Mouse (Mus musculus): ENCODE results near the gene Abhd14a.

The Abhd14a gene

DNA sequence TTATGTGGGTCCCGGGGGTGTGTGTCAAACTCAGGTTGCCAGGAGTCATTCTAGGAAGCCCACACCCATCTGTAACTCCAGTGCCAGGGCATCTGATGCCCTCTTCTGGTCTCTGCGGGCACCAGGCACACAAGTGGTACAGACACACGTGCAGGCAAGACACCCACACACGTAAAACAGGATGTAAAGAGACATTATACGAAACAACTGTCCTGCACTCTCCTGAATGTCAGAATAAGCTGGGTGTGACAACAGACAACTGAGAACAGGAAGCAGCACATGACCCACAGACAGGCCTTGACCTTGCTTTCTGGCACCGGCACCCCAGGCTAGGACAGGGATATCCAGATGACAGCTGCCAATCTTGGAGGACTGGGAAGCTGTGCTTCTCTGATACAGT lies 21.8 kb upstream of the Abhd14a start:
- DNase-seq (ENCODE audit: low spot score), result no peak

DNA sequence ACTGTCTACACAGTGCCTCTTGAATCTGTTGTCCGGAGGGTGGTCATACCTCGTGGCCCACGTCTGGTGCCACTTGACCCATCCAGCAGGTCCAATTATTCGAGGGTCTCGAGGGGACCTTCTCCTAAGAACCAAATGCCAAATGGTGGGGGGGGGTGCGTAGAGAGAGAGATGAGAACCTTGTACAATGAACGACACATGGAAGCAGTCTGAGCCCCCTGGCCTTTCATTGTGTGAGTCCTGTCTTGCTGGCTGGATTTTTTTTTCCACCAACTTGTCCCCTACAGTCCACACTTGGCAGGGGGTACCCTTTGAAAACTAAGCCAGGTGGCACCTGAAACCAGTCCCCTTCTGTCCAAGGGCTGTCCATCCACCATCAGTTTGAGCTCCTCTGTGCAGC lies 20.3 kb upstream of the Abhd14a start:
- no peak for DNase-seq (ENCODE audit: low spot score)

- no peak for DNase-seq (ENCODE audit: low spot score)
Observed at GRCm38 (mm10) chr9:106466721-106467120, 19.2 kb upstream of the Abhd14a start.

- no peak for DNase-seq (ENCODE audit: low spot score)
Observed at GRCm38 (mm10) chr9:106465571-106466200, 18.2 kb upstream of the Abhd14a start, which contains the start of gene Gpr62. TSS of gene Gpr62 (minus strand) at chr9:106465938.

DNA sequence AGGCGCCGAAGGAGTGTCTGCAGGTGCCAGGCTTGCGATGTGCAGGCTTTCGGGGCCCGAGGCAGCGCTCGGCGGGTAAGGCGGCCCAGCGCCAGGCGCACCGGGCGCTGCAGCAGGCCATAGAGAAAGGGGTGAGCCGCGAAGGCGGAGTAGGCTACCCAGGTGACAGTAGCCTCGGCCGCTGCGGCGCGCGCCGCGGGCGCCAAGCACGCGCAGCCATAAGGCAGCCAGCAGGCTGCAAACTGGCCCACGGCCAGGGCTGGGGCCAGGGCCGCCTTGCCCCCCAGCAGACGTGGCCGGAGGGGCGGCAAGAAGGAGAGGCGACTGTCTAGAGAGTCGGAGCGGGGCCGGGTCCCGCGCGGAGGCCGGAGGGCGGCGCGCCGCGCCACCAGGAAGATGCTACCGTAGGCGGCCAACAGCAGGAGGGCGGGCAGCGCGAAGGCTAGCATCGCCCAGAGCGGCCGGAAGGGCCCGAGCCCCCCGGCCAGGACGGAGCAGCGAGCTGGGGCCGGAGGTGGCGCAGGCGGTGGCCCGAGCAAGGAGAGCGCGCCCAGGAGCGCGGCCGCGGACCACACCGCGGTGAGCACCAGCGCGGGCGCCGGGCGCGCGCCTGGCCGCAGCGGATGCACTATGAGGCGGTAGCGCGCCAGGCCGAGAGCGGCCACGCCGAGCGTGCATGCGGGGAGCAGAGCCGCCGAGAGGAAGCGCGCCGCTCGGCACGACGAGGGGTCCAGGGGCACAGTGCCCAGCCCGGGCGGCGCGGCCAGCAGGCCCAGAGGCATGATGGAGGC lies 17.5 kb upstream of the Abhd14a start:
- peak; percentile 77 for DNase-seq (ENCODE audit: low spot score)

- no peak for DNase-seq (ENCODE audit: low spot score)
Observed at GRCm38 (mm10) chr9:106463122-106464063, 15.9 kb upstream of the Abhd14a start.

GRCm38 (mm10) chr9:106462430-106462800 lies 14.9 kb upstream of the Abhd14a start:
- DNase-seq (ENCODE audit: low spot score), result no peak

GRCm38 (mm10) chr9:106461641-106462429 lies 14.4 kb upstream of the Abhd14a start:
- no peak for DNase-seq (ENCODE audit: low spot score)

DNA sequence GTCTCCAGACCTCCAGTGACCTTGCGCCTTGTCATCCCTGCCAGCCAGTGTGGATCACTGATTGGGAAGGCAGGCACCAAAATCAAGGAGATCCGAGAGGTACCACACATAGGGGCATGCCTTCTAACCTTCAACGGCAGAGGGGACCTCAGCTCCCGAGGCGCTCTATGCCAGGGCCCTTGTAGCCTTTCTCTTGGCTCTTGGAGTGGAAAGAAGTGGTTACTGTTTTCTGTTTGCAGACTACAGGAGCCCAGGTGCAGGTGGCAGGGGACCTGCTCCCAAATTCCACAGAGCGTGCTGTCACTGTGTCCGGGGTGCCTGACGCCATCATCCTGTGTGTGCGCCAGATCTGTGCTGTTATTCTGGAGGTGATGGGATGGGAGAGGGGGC lies 13.5 kb upstream of the Abhd14a start:
- DNase-seq (ENCODE audit: low spot score), result no peak

DNA sequence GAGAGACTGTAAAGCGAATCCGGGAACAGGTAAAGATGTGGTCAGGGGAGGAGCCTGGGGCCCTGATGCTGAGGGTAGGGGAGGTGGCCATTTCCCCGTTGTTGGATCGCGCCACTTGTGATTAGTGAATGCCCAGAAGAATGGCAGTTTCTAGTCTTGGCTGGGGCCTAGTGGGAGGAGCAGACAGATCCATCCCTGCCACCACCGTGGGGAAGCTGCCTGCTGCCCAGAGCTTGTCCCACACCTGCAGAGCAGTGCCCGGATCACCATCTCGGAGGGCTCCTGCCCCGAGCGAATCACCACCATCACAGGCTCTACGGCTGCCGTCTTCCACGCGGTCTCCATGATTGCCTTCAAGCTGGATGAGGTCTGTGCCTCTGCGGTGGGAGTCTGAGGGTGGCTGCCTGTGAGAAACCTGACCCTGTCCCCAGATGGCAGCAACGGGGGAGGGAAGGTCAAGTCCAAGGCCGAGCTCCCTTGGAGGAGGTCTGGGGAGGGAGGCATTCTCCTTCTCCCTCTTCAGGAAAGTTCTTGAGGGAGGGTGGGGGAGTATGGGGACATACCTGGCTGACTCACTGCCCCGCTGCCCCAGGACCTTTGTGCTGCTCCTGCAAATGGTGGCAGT lies 13.0 kb upstream of the Abhd14a start:
- no peak for DNase-seq (ENCODE audit: low spot score)

GRCm38 (mm10) chr9:106459946-106460345 lies 12.5 kb upstream of the Abhd14a start:
- no peak for DNase-seq (ENCODE audit: low spot score)

GRCm38 (mm10) chr9:106457920-106458319 lies 10.4 kb upstream of the Abhd14a start:
- DNase-seq (ENCODE audit: low spot score), result no peak

DNA sequence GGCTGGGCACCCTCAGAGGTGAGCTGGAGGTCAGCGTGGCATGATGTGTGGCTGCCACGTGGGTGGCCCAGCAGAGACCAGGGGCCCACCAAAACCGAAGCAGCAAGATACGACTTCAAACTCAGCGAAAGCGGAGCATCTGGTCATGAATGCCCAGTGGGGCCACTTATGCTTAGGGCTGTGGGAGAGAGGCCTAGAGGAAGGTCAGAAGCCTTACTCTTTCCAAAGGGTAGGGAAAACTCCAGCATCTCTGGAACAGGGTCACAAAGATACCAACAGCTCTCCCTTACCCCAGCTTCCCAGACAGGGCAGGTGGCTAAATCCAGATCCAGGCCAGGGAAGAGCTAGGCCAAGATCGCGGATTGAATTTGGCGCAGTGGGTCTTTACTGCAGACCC lies 9.7 kb upstream of the Abhd14a start:
- peak; percentile 76 for DNase-seq (ENCODE audit: low spot score)

DNA sequence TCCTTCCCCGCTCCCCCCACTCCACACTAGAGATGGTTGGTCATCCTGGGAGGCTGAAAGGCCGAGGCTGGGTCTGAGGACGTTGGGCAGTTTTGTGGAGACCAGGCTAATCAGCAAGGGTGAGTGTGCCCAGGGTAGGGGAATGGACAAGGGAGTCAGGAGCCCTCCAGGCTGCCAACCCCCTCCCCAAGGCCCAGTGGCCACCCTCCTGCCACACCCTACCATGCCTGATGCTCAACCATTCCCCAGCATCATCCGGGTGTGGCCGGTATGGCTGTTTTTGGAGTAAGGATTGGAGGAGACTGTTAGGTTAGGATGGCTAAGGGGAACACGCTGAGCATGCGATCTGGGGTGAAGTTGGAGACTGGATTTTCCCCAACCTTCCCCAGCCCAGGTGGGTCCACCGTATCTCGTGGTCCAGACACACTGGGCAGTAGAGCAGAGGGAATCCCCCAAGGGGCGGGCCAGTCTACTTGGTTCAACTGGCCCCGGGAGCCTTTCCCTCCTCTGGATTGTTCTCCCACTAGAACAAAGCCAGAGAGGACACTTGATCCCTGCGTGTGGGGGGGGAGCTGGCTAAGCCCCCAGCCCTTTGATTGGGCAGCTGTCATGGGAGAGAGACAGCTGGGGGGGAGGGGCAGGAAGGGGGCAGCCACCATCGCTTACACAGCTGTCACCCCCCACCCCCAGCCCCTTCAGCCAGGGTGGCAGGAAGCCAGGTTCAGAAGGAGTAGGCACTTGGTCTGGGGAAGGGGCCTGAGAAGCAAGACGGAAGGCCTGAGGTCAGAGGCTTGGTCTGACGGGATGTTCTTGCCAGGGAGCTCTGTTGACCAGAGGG lies 9.1 kb upstream of the Abhd14a start:
- DNase-seq (ENCODE audit: low spot score), result peak; percentile 80

DNA sequence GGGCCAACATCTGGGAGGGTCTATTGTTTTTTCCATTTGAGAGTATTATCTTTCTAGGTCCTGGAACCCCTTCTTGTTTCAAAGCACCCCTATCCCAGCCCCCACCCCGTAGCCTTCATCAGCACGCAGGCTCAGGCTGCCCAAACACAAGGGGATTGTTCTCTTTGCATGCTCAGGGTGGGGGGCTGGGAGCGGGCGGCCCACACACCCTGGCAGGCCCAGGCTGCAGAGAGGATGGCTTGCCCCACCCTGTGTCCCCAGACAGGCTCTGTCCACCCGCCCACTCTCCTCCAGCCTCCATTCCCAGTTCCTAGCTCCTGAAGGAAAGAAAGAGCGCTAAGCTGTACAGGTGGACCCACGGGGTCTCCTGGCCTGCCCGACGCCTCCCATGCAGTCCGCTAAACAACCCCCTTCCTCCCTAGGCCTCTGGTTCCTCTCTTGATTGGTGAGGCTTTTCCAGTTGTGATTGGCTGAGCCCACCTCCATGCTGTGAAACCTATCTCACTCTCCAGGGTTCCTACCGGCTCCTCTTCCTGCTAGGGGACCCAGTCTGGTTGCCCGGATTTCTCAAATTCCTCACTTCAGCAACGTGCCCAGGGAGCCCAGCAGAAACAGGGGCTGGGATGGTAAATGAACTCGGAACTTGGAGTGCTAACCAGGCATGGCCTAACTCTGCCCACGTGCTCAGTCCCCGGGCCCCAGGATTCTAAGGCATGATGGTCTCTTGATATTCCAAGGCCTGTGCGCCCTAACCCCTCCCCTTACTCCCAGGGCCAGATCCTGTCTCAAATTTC lies 7.6 kb upstream of the Abhd14a start:
- DNase-seq (ENCODE audit: low spot score), result peak; percentile 60

- DNase-seq (ENCODE audit: low spot score), result no peak
Observed at GRCm38 (mm10) chr9:106454071-106454761, 6.7 kb upstream of the Abhd14a start.

DNA sequence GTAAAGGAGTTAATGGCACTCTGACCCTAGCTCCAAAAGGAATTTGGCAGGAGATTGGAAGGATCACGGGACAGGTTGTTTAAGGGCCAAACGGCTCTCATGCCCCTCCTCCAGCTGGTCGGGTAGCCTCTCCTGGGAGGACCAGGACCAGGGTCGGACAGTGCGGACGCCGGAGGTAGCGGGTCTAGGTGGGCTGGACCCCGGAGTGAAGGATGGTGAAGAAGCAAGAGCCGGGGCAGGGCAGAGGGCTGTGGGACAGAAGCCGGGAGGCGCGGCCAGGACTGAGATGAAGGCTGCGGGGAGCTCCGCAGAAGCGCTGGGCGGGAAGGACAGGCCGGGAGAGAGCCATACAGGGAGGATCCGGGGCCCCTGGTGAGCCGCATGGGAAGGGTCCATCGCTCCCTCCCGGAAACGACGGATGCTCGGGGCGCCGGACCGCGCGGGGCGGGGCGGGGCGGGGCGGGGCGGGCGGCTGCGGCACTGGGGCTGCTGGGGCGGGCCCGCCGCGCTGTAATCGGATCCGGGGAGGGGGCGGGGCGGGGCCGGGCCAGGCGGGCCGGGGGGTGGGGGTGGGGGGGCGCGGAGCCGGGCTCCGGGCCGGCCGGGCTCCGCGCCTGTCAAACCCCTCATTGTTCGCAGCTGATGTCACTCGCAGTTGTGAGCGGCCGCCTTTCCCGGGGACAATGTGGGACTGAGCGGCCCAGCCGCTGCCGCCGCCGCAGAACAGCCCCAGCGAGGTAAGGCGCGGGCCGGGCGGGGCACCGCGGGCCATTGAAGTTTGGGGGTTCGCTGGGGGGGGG lies 6.0 kb upstream of the Abhd14a start, which contains the start of gene Pcbp4:
Gene Pcbp4 (plus strand): TSS at position 21 of the 800 bp plus-strand sequence.
- peak; percentile 82 for DNase-seq (ENCODE audit: low spot score)

GRCm38 (mm10) chr9:106452821-106453220 lies 5.3 kb upstream of the Abhd14a start:
- peak; percentile 82 for DNase-seq (ENCODE audit: low spot score)
